Mouse (Mus musculus): ENCODE results near the gene Nudt14. TPM values are rescaled to one million over a fixed set of nuclear protein-coding genes. Genes with fewer than 3 reads are reported as not detected.
A peak's percentile ranks its signal among the peaks of the same experiment; 100 is the strongest.

The Nudt14 gene
- polyA plus RNA-seq, 1 experiment from 2014 or later = 59.2 TPM

GRCm38 (mm10) chr12:112941156-112941775, 658 bp downstream of the Nudt14 start:
- Histone ChIP-seq H3K27me3 (peaks cover 5% of the 10 kb centered on the region; the same call in 1 of the 2 replicates), H3K4me2 (peak overlapping the region; percentile 66), H3K36me3 (no peaks in the 10 kb centered on the region), H3K9ac (peak overlapping the region; percentile 84), H3K9me3 (no peaks in the 10 kb centered on the region), H3K4me3 (peak overlapping the region; percentile 64), H3K27ac (peak overlapping the region; percentile 80; the same call in 1 of the 2 replicates), H3K4me1 (replicated peaks) (peaks cover 47% of the 10 kb centered on the region)
- 44% methylated on average over 10 of the region's 10 CpGs for WGBS
- peak; percentile 14; the same call in 1 of the 2 replicates for ATAC-seq (ENCODE audit: low FRiP score)

GRCm38 (mm10) chr12:112940710-112941109, 1.2 kb downstream of the Nudt14 start:
- H3K36me3 ChIP-seq = no peaks in the 10 kb centered on the region
- H3K27ac ChIP-seq = 0 out of 2 replicates have a peak overlapping the region, but pooled peaks have one; percentile 80
- no peak for ATAC-seq (ENCODE audit: low FRiP score)
- peak overlapping the region; percentile 84; the same call in 1 of the 2 replicates for H3K9ac ChIP-seq
- H3K9me3 ChIP-seq = no peaks in the 10 kb centered on the region
- peak overlapping the region; percentile 66 for H3K4me2 ChIP-seq
- H3K27me3 ChIP-seq = peaks cover 5% of the 10 kb centered on the region; the same call in 1 of the 2 replicates
- peaks cover 47% of the 10 kb centered on the region for H3K4me1 ChIP-seq (replicated peaks)
- WGBS = 82% methylated on average over 9 of the region's 9 CpGs
- no peak overlapping the region for H3K4me3 ChIP-seq

- ATAC-seq (ENCODE audit: low FRiP score) = no peak
- Histone ChIP-seq H3K4me2 (no peak overlapping the region), H3K27ac (peak overlapping the region; percentile 18; the same call in 1 of the 2 replicates), H3K9ac (peak overlapping the region; percentile 49), H3K27me3 (peaks cover 5% of the 10 kb centered on the region; the same call in 1 of the 2 replicates), H3K36me3 (no peaks in the 10 kb centered on the region), H3K4me1 (replicated peaks) (peaks cover 47% of the 10 kb centered on the region), H3K9me3 (no peaks in the 10 kb centered on the region), H3K4me3 (no peak overlapping the region)
- 80% methylated on average over 4 of the region's 4 CpGs for WGBS
Measured at GRCm38 (mm10) chr12:112940238-112940637, 1.7 kb downstream of the Nudt14 start.

GRCm38 (mm10) chr12:112938873-112939565, 2.9 kb downstream of the Nudt14 start:
- no peak for ATAC-seq (ENCODE audit: low FRiP score)
- Histone ChIP-seq H3K9ac (no peak overlapping the region), H3K27ac (no peak overlapping the region), H3K27me3 (peaks cover 5% of the 10 kb centered on the region; the same call in 1 of the 2 replicates), H3K9me3 (no peaks in the 10 kb centered on the region), H3K4me3 (no peak overlapping the region), H3K36me3 (no peaks in the 10 kb centered on the region), H3K4me2 (no peak overlapping the region), H3K4me1 (replicated peaks) (peaks cover 47% of the 10 kb centered on the region)
- WGBS = 65% methylated on average over 10 of the region's 10 CpGs

GRCm38 (mm10) chr12:112938366-112938765, 3.6 kb downstream of the Nudt14 start:
- 81% methylated on average over 10 of the region's 10 CpGs for WGBS
- Histone ChIP-seq H3K36me3 (no peaks in the 10 kb centered on the region), H3K4me2 (no peak overlapping the region), H3K27me3 (peaks cover 5% of the 10 kb centered on the region; the same call in 1 of the 2 replicates), H3K27ac (no peak overlapping the region), H3K9me3 (no peaks in the 10 kb centered on the region), H3K9ac (peak overlapping the region; percentile 35; the same call in 1 of the 2 replicates), H3K4me3 (no peak overlapping the region), H3K4me1 (replicated peaks) (peaks cover 47% of the 10 kb centered on the region)
- ATAC-seq (ENCODE audit: low FRiP score) = no peak

GRCm38 (mm10) chr12:112937906-112938305, 4.0 kb downstream of the Nudt14 start:
- Histone ChIP-seq H3K9ac (peak overlapping the region; percentile 35; the same call in 1 of the 2 replicates), H3K4me3 (no peak overlapping the region), H3K4me1 (replicated peaks) (peaks cover 47% of the 10 kb centered on the region), H3K27ac (no peak overlapping the region), H3K4me2 (no peak overlapping the region), H3K9me3 (no peaks in the 10 kb centered on the region), H3K36me3 (no peaks in the 10 kb centered on the region), H3K27me3 (peaks cover 2% of the 10 kb centered on the region; the same call in 1 of the 2 replicates)
- 48% methylated on average over 7 of the region's 9 CpGs for WGBS
- ATAC-seq (ENCODE audit: low FRiP score) = no peak

GRCm38 (mm10) chr12:112932647-112933046, 9.3 kb downstream of the Nudt14 start:
- H3K4me2 ChIP-seq = no peak overlapping the region
- H3K27me3 ChIP-seq = peaks cover 46% of the 10 kb centered on the region
- ATAC-seq (ENCODE audit: low FRiP score) = no peak
- H3K36me3 ChIP-seq = no peaks in the 10 kb centered on the region
- H3K4me1 ChIP-seq (replicated peaks) = peaks cover 25% of the 10 kb centered on the region
- WGBS = 74% methylated on average over 7 of the region's 7 CpGs
- H3K9me3 ChIP-seq = no peaks in the 10 kb centered on the region
- no peak overlapping the region for H3K4me3 ChIP-seq
- H3K9ac ChIP-seq = no peak overlapping the region
- H3K27ac ChIP-seq = no peak overlapping the region

GRCm38 (mm10) chr12:112929562-112930352, 12.2 kb downstream of the Nudt14 start, which contains the start of gene Jag2:
TSS of gene Jag2 (minus strand) at chr12:112929776.
- peaks cover 48% of the 10 kb centered on the region for H3K4me1 ChIP-seq (replicated peaks)
- peak within 1 kb of the TSS; percentile 64 for H3K4me2 ChIP-seq
- no peaks in the 10 kb centered on the region for H3K36me3 ChIP-seq
- no peaks in the 10 kb centered on the region for H3K9me3 ChIP-seq
- peak within 1 kb of the TSS; percentile 72 for H3K4me3 ChIP-seq
- H3K27me3 ChIP-seq = peaks cover 59% of the 10 kb centered on the region
- WGBS = under 1% methylated on average over 51 of the region's 85 CpGs
- H3K9ac ChIP-seq = peak within 1 kb of the TSS; percentile 89
- H3K27ac ChIP-seq = peak within 1 kb of the TSS; percentile 93
- ATAC-seq (ENCODE audit: low FRiP score) = peak; percentile 55

- under 1% methylated on average over 110 of the region's 124 CpGs for WGBS
- Histone ChIP-seq H3K27ac (peak overlapping the region; percentile 93), H3K4me1 (replicated peaks) (peaks cover 59% of the 10 kb centered on the region), H3K27me3 (peaks cover 59% of the 10 kb centered on the region), H3K4me3 (peak overlapping the region; percentile 72), H3K4me2 (peak overlapping the region; percentile 64), H3K9ac (peak overlapping the region; percentile 89), H3K36me3 (no peaks in the 10 kb centered on the region), H3K9me3 (no peaks in the 10 kb centered on the region)
- peak; percentile 61 for ATAC-seq (ENCODE audit: low FRiP score)
Measured at GRCm38 (mm10) chr12:112928401-112929241, 13.3 kb downstream of the Nudt14 start.

GRCm38 (mm10) chr12:112927265-112927664, 14.7 kb downstream of the Nudt14 start:
- Histone ChIP-seq H3K27me3 (peaks cover 53% of the 10 kb centered on the region), H3K4me3 (peak overlapping the region; percentile 72; the same call in 1 of the 2 replicates), H3K9ac (peak overlapping the region; percentile 89; the same call in 1 of the 2 replicates), H3K27ac (no peak overlapping the region), H3K4me2 (peak overlapping the region; percentile 64), H3K9me3 (no peaks in the 10 kb centered on the region), H3K36me3 (peaks cover 2% of the 10 kb centered on the region; the same call in 1 of the 2 replicates), H3K4me1 (replicated peaks) (peaks cover 73% of the 10 kb centered on the region)
- WGBS = 71% methylated on average over 14 of the region's 14 CpGs
- ATAC-seq (ENCODE audit: low FRiP score) = no peak

GRCm38 (mm10) chr12:112925950-112926349, 16.0 kb downstream of the Nudt14 start:
- Histone ChIP-seq H3K9ac (no peak overlapping the region), H3K36me3 (peaks cover 7% of the 10 kb centered on the region; the same call in 1 of the 2 replicates), H3K27me3 (peaks cover 42% of the 10 kb centered on the region), H3K4me2 (no peak overlapping the region), H3K27ac (no peak overlapping the region), H3K4me3 (no peak overlapping the region), H3K9me3 (no peaks in the 10 kb centered on the region), H3K4me1 (replicated peaks) (peaks cover 85% of the 10 kb centered on the region)
- no peak for ATAC-seq (ENCODE audit: low FRiP score)
- WGBS = 85% methylated on average over 6 of the region's 6 CpGs

Data from hindbrain, embryonic 13.5 days (tissue).